Mouse (Mus musculus) left cerebral cortex, postnatal 36 days (tissue): ENCODE measurements at regions not wholly inside any gene's neighbourhood (a gene's known extent, or its start where the extent isn't known, plus 50 kb on each side); places are given as distances from the start of the nearest gene placed in this dataset.

Source experiments
- DNase-seq, 2 experiments: peaks; one replicate each; pipeline ENCODE4 v3.0.0; 2021 to 2022; ENCODE audit warnings: low spot score in 2 of 2, mixed read lengths in 1 of 2
- intact Hi-C: fragments of 180-260 bp; cut with DNase I; formaldehyde crosslinking; loops from one replicate; pipeline ENCODE4 v1.15.1; 2025

DNA sequence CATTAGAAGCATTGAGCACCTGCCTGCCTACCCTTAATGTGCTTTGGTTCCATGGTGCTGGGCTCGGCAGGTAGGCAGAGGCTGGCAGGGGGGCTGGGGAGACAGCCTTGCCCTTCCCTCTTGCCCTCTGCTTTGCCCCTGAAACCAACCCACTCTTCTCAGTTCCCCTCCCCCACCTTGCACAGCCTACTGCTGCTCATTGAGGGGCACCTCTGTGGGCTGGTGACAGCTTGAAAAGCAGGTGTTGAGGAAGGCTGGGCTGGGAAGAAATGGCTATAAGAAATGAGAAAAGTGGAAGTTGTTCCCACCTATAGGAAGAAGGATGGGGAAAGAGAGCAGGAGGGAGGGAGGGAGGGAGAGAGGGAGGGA is 167.7 kb upstream of the Sdk2 start:
- no peak for DNase-seq
- intact Hi-C loops, result no loop called here

DNA sequence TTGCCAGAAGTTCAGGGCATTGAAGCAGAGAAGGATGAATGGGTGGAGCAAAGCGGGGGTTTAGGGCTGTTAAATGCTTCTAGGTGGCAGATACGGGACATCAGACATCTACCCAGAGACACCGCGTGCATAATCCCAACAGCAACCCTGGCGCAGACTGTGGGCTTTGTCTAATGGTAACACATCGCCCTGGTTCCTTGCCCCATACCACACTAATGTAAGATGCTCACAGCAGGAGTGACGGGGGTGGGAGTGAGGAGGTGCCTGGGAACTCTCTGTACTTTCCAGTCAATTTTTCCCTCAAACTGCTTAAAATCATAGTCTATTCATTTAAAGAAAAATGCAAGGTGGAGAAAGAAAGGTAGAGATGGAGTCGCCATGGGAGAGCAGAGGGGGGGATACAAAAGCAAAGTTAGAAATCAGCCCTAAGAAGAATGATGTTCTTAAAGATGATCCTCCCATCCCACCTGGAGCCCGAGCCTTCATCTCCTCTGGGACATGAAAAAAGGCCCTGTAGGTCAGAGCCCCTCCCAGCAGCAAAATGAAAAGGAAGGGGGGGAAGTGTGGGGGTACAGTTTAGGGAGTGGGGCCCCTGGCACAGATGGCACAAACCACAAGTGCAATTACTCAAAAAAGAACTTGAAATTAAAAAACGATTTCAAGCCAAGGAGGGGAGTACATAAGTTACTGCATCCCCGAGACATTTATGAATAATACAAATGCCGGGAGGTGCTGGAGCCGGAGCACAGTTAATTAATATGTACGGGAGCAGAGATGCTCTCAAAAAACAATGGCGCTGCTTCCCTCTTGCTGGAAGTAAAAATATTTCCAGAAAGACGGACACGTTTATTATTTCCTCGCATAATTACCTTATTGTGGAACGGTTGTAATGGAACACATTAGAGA is 167.0 kb upstream of the Sdk2 start:
- DNase-seq, result no peak
- intact Hi-C loops, result no loop called here

DNA sequence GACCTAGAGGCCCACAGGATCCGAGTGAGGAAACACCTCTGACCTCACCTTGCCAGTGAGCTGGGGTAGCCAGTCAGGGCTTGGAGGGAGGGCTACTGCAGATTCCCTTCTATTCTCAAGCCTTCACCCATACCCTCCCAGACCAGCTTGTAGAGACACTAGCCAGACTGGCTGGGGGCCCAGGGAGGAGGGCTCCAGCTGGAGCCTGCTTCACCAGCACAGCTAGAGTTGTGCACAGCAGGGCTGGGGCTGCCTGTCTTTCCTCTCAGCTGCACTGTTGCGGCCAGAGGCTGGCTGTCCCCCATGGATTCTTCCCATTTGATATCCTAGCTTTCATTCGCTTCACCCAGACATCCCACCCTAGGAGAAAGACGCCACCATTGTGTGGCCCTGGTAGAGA is 165.0 kb upstream of the Sdk2 start:
- intact Hi-C loops, result no loop called here
- no peak for DNase-seq

DNA sequence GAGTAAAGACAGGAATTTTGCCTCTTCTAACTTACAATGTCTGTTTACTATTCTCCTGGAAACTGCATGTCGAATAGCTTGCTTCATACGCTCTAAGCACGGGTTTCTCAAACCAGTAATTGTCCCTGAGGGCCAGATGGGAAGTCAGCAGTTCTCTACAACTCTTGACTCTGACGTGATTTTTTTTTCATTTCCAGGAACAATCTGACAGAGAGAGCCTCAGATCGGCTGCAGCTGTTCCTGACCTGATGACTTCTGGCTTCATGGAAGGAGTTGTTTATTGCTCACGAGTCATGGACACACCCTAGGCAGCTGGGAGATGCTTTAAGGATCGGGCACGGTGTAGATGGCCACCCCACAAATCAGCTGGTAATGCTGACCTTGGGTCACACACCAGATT is 162.9 kb upstream of the Sdk2 start:
- intact Hi-C loops, result no loop called here
- no peak for DNase-seq

DNA sequence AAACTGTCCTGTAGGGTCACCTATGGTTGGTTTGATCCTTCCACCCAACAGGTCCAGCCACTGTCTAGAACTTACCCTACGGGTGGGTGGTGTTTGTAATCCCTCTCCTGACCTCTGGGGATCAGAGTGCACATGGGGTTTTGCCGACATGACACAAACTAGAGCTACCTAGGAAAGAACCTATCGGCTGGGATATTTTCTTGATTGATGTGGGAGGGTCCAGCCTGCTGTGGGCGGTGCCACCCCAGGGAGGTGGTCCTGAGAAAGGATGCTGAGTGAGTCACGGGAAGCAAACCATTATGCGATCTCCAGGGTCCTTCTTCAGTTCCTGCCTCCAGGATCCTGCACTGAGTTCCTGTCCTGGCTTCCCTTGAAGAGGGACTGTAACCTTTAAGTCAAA is 162.3 kb upstream of the Sdk2 start:
- intact Hi-C loops, result no loop called here
- DNase-seq, result no peak

DNA sequence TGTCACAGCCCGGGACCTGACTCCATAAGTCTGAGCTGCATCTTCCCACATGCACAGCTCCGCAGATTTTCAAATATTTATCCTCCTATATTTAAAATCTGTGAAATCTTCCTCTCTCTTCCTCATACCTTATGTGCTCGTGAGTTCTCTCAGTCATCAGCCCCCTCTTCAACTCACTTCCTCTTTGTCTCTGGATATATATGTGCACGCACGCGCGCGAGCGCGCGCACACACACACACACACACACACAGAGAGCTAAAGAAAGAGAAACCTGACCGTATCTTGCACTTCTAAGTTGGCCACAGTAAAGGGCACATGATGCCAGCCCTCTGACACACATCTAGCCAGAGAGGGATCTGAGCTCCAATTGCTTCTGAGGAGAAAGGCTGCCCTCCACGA is 159.7 kb upstream of the Sdk2 start:
- no peak for DNase-seq
- intact Hi-C loops, result no loop called here

DNA sequence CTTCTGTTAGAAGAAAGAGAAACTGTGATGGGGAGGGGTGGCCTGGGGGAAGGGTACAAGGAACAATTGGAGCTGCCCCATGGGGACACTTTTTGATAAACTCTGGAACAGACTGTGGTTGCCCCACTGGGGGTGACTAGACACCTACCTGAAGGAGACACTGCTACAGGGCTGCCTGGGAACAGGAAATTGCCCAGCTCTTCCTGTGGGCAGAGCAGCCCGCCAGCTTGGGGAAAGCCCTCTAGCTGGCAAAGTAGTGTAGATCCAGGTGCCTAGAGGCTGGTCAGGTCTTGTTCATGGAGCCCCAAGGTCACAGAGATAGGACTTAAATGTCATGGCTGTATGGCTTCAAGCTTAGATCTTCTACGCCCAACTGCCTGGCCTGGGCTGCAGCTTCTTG is 157.9 kb upstream of the Sdk2 start:
- intact Hi-C loops, result no loop called here
- no peak for DNase-seq

DNA sequence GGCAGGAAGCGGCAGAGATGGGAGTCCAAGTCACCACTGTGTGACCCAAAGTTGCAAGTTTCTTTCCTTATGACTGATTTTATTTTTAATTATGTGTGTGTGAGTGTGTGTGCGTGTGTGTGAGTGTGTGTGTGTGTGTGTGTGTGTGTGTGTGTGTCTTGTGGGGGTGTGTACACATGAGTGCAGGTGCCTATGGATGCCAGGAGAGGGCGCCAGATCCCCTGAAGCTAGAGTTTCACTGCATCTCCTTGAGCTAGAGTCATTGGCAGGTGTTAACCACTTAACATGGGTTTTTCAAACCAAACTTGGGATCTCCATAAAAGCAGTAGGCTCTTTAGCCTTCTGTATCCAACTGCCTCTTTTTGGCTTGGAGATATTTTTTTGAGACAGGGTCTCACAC is 156.2 kb upstream of the Sdk2 start:
- intact Hi-C loops, result no loop called here
- no peak for DNase-seq

DNA sequence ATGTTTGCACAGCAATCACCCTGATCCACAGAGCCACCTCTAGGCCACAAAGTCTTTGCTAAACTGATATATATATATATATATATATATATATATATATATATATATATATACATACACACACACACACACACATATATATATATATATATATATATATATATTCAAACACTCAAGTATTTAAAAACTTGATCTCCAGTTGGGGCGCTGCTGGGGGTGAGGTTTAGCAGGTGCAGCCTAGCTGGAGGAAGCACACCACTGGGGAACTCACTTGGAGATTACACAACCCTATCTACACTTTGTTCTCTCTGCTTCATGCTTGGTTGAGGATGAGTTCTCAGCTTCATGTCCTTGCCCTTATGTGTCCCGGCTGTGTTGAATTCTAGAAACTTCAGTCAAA is 153.6 kb upstream of the Sdk2 start:
- intact Hi-C loops, result no loop called here
- no peak for DNase-seq

DNA sequence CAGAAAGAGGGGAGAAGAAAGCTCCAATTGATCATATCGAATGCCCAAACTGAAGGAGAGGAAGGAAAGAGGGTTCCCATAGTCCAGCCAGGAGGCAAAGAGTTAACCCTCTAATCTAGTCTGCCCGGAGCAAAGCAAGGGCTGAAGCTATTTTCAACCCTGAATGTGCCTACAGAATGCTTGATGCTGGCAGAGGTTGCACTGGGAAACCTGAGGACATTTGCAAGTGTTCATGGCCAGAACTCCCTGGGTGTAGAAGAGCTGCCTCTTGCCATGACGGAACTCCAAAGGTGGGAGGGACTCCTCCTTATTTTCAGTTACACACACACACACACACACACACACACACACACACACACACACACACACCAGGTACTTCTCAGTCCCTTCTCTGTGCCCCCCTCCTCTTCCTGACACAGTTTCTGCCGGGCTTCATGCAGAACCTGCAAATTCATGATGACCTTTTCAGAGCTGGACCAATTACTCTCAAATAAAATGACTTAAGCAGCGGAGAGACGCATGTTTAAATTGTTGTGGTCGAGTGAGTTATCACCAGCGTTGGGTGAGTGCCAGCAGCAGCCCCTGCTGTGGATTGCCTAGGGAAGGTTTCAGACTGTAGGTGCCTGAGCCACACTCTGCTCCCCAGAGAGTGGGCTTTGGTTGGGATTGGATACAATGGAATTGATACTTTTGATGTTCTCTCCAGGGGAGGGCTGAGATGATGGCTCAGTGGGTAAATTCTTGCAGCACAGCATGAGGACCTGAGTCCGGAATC is 152.1 kb upstream of the Sdk2 start:
- DNase-seq, result no peak
- intact Hi-C loops, result no loop called here

DNA sequence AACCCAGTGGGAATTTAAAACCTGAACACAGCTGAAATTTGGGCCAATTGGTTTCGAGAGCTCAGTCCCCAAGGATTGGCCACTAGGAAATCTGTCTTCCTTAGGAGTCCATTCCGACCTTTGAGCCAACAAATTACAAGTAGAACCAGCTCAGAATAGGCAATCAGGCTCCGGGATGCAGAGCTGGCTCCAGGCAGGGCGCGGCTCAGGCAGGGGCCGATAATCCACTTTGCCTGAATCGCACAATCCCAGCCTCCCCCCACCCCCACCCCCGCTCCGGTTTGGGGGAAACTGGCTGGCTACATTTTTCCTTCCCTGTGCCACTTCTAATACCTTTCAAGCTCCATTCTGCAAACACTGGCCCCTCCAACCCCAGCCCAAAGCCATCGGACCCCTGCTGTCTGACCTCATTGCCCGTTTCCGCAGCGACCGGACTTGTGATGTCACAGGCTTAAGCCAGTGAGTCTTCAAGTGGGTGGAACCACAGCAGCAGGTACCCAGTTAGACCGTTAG is 150.5 kb upstream of the Sdk2 start:
- intact Hi-C loops, result no loop called here
- DNase-seq, result no peak

DNA sequence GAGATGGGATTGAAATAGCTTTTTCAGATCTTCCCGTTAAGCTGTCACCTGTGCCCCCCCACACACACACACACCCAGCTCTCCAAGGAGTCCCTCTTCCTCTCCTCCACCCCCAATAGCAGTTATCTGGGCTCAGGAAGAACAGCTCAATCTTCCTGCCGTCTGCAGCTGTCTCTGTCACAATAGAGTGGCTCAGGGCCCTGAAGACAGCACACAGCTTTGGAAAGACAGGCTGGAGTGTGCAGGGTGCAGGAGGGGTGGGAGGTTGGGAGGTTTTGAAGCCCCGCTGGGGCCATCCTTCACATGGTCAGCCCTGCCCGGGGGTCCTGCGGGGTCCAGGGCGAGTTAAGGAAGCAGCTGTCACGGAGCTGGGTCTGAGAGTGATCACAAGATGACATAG is 149.6 kb upstream of the Sdk2 start:
- intact Hi-C loops, result no loop called here
- DNase-seq, result no peak

DNA sequence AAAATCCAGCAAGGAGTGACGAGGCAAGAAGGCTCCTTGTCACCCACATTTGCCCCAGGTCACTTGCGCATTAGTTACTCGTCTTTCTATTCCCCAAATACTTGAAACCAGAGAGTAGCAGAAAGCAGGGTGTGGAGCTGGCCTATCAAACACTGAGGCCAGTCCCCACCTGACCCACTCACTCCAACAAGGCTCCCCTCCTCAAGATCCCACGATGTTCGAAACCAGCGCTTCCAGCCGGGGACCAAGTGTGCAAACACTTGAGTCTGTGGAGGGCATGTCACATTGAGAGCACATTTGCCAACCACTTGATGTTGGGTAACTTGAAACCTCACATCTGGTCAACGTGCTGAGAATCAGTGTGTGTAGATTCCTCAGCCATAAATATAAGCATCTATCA is 148.4 kb upstream of the Sdk2 start:
- no peak for DNase-seq
- intact Hi-C loops, result no loop called here

DNA sequence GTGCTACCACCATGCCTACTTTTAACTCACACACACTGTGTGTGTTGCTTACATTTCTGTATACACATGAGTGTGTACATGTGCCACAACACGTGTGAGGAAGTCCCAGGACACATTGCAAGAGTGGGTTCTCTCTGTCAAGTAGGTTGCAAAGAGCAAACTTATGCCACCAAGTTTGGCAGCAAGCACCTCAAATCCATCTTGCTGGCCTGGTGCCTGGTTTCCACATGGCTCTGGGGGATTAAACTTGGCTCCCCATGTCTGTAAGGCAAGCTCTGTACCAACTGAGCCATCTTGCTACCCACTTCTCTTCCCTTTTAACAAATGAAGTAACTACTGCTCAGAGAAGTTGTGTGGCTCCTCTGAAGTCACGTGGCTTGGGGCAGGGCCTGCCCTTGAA is 145.3 kb upstream of the Sdk2 start:
- intact Hi-C loops, result no loop called here

DNA sequence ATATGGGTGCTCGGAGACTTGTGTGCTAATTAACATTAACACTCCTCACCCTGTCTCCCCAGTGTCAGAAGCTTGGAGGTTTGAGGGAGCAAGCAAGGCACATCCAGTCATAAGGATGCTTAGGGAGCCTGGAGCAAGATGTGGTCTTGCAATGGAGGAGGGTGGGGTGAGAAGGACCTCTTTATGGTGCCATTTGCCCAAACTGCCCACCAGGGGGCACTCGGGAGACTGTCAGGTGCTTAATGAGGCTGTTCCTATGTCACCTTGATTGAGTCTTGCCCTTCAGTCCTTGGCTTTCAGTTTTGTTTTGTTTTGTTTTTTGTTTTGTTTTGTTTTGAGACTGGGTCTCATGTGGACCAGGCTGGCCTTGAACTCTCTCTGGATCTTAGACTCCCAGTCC is 138.3 kb upstream of the Sdk2 start:
- no peak for DNase-seq
- intact Hi-C loops, result no loop called here

More for the DNA sequence above, 145.3 kb upstream of the Sdk2 start:
- DNase-seq, result peak in 1 of 2 experiments; percentile 22

DNA sequence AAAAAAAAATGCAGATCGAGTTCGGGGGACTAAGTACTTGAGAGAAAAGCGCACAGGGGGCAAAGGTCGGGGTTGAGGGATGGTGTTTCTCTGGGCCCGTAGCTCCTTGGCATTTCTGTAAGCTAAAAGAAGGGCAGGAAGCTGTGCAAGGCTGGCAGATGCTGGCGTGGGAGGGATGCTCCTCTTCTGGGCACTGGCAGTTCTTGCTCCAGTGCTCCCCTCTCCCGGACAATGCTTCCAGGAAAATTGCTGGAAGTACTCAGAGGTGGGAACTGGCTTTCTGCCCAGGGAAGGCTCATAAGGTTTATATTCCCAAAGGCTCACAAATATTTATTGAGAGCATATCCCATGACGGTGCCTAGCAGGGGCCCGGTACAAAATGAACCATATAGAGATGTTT is 136.6 kb upstream of the Sdk2 start:
- intact Hi-C loops, result no loop called here
- no peak for DNase-seq

DNA sequence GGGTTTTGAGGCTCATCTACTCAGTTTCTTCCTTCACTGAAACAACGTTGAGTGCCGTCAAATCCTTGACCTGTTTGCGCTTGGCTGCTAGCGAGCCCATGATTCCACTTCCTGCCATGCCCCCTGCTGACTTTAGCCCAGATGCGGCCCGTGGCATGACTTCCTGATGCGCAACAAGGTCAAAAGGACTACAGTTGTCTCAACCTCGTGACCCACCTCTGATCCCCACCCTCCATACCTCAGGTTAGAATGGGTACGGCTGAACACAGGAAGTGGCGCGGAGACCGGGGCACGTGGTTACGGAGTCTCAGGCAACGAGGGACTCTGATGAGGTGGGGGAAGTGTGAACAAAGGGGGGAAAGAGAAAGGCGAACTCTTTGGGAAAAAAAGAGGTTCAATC is 135.6 kb upstream of the Sdk2 start:
- intact Hi-C loops, result no loop called here

DNA sequence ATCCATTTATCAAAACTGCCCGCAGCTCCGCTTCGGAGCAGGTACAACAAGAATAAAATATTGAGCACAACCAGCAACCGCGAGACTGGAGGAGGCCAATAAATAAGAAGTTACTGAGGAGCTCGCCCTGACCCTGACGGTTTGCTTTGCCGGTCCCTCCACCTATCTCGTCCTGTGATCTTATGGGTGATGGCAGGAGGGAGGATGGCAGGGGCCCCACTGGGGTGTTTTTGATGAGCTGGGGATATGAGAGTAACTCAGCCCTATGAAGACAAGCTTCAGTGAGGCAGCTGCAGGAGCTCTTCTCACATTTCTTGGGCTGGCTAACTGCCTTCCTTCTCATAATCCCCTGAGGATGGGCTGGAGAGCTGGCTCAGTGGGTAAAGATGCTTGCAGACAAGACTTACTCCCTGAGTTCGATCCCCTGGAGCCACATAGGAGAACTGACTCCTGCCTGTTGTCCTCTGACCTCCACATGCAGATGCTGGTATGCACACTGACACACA is 132.3 kb upstream of the Sdk2 start:
- no peak for DNase-seq
- intact Hi-C loops, result no loop called here

More for the DNA sequence above, 135.6 kb upstream of the Sdk2 start:
- DNase-seq, result no peak

DNA sequence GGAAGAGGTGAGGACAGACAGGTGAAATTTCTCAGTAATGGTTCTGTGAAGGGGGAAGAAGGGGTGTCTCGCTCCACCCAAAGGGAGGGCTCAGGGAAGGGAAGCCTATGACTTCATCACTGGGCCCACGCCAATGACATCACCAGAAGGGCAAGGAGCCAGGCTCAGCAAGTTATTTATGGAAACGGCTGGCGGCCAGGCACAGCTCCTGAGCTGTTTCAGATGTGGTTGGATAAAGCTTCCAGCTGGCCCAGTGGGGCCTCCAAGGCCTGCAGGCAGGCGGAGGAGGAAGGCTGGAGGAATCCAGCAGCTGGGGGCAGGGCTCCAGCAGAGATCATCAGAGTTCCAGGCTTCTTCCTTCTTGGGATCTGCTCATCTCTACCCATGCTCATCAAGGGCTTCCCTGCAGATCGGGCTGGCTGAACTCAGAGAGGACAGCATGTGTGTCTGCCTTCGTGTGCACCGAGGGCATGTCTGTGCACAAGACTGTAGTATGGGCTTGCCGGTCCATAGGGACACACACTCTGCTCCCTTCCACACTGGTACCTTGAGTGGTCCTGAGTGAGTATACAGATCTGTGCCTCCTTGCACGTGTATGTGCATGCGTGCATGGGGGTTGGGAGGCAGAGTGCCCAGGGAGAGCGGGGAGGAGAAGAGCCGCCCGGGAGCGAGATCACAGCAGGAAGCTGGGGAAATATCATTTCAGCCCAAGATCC is 131.6 kb upstream of the Sdk2 start:
- intact Hi-C loops, result no loop called here

DNA sequence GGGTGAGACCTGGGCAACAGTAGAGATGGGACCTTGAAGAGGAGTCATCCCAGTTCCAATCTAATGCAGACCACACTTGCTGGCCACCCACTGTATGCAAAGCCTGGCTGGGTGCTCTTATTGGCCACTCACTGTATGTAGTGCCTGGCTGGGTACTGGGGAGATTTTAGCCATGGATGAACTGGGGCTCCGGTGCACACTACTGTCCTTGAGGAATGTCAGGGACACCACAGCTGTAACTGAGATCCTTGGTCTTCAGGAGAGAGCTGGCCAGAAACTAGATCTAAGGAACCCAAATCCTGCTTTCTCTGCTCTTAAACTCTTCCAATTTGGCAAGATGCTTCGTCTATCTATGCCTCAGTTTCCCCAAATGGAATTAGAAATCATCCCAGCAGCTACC is 128.4 kb upstream of the Sdk2 start:
- intact Hi-C loops, result no loop called here
- no peak for DNase-seq

More for the DNA sequence above, 131.6 kb upstream of the Sdk2 start:
- peak; percentile 91 to 94 for DNase-seq
